Mouse (Mus musculus): ENCODE measurements around the gene Olfr545. TPM values are rescaled to one million over a fixed set of nuclear protein-coding genes. Genes with fewer than 3 reads are reported as not detected.

Olfr545 gene
- polyA plus RNA-seq (2012; rRNA removed), result not detected in 2 replicates

DNA sequence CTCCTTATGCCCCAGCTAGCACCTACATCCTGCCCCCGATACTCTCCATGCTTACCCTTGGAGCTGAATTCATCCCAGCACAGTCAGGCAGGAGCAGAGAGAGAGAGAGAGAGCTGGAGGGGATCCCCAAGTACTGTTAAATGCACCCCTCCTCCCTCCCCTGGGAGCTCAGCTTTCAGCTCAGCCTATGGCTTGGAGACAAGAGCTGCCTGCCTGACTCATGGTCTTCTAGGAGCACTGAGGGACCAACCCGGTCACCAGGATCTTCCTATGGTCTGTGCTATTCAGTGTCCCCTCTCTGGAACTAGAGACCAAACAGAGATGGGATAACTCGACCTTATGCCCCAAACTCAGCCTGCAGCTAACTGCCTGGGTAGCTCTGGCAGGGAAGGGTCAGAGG is at the start of gene Olfr545:
Olfr545 (minus strand) TSS at position 101 of the 400 bp plus-strand sequence.

DNA sequence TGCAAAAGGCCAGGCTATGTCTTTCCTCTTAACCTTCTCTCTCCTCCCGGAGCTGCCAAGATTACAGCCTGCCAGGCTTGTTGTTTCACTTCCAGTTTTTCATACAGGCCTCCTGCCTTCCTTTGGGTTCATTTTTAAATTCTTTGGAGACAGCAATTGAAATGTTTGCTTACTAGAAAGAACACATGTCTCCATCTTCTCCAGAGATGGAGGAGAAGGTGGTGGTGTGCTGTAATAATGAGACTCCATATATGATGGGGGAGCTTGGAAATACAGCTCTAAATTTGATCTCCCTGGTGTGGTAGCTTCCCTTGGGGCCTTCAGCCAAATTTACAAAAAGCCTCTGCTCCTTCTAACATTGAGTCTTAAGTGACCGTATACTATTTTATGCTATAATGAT is 41.2 kb upstream of the Olfr545 start, which contains the start of gene Olfr548-ps1:
Olfr548-ps1 (plus strand) TSS at position 301 of the 400 bp plus-strand sequence.

DNA sequence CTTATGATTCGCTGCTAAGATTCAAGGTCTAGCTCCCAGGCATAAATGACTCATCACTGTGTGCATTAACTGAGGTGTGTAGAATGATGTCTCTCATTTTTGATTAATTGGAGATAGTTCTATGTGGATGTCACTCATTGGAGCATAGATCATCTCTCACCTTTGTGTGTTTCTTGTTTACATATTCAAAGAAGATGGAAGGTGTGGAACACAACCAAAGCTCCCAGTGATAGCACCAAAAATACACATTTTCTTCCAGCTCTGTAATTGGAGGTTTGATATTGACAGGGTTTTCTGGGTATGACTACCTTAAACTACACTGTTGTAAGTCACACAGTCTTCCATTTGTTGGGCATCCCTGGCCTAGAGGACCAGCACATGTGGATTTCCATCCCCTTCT is 35.1 kb upstream of the Olfr545 start, which contains the start of gene Olfr547:
Olfr547 (plus strand) TSS at position 301 of the 400 bp plus-strand sequence.

DNA sequence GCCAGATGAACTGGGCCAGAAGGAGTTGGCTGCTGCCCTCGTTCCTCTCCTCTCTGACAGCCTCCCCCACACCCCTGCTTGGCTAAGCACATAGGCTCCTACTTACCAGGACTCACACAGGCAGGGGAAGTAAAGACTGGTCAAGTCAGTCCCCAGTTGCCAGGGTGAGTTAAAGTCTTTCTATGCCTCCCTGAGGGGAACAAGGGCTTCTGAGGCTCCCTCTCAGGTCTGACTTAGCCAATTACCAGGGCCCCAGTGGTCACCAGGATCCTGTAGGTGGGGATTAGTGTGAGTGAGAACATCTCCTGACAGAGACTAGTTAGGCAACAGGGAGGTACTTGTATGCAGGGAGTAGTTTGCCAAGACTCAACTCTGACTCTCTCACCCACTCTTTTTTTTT is 11.2 kb downstream of the Olfr545 start, which contains the start of gene Olfr544:
Olfr544 (minus strand) TSS at position 153 of the 400 bp plus-strand sequence.

DNA sequence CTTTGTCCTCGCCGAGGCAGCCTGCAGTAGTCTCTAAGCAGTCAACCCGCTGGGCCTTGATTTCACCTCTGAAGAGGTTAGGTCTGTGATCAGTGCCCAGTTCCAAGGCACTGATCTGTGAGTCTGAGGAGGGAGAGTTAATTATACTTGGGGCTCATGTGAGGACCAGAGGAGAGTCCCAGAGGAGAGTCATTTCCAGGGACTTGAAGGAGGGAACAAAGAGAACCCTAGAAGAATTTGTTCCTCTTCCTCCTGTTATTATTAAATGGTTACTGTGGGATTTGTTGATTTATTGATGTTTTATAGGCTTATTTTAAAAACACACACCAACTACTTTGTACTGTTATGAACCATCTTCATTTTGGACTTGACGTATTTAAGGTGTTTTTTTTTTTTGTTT is 17.8 kb downstream of the Olfr545 start, which contains the start of gene Olfr543:
Olfr543 (minus strand) TSS at position 101 of the 400 bp plus-strand sequence.

DNA sequence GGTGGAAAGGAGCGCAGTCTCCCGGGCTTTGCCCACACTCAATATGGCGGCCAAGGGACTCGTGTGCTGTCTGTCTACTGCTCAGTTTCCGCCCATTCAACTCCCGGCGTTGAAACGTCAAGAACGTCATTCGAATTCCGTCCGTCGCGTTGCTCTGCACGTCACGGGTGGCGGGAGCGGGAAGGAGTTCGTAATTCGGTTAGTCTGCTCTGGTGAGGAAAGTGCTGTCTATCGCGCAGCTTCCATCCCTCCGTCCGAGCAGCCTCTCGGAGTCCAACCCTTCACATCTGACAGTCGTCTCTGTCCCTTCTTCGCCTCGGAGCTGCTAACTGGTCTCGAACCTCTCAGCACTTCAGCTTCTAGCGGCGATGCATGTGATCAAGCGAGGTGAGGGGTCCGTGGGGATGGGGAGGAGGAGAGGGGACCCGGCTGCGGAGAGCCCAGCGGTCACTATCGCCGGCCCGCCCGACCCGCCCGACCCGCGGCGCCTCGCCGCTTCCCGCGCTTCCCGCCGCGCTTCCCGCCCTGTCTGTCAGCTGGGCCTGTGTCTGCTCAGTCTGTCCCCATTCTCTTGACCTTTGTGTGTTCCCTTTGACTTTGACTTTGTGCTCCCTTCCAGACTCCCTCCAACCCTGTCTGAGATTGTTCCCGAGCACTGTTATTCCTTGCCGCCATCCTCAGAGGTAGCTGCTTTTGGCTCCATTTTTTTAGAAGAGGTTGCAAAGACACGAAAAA is 57.5 kb downstream of the Olfr545 start, which contains the start of gene Rrm1:
Rrm1 (plus strand) TSS at position 39 of the 735 bp plus-strand sequence.

Other genes starting within 250 kb of the Olfr545 start
- gene Rhog, start 243.5 kb downstream of the Olfr545 start, polyA plus RNA-seq (2012; rRNA removed), result 12.7 and 19.3 TPM in 2 replicates
- gene Stim1, start 231.8 kb downstream of the Olfr545 start, polyA plus RNA-seq (2012; rRNA removed), result 16.5 and 23.0 TPM in 2 replicates
- gene Rrm1, start 57.9 kb downstream of the Olfr545 start, polyA plus RNA-seq (2012; rRNA removed), result 56.1 and 67.0 TPM in 2 replicates
- not detected in 2 replicates for gene Olfr543, start 17.9 kb downstream of the Olfr545 start, polyA plus RNA-seq (2012; rRNA removed)
- gene Olfr544, start 11.3 kb downstream of the Olfr545 start, polyA plus RNA-seq (2012; rRNA removed), result not detected in 2 replicates
- gene Olfr547, start 35.2 kb upstream of the Olfr545 start, polyA plus RNA-seq (2012; rRNA removed), result not detected in 2 replicates
- not detected in 2 replicates for gene Olfr548-ps1, start 41.3 kb upstream of the Olfr545 start, polyA plus RNA-seq (2012; rRNA removed)
- not detected in 2 replicates for gene Olfr549, start 50.3 kb upstream of the Olfr545 start, polyA plus RNA-seq (2012; rRNA removed)
- gene Trim21, start 65.9 kb upstream of the Olfr545 start, polyA plus RNA-seq (2012; rRNA removed), result 2.2 and 3.0 TPM in 2 replicates
- gene Olfr550, start 71.9 kb upstream of the Olfr545 start, polyA plus RNA-seq (2012; rRNA removed), result not detected in 2 replicates
- gene Olfr551, start 92.3 kb upstream of the Olfr545 start, polyA plus RNA-seq (2012; rRNA removed), result not detected in 2 replicates
- 0.01 TPM in 1 of 2 replicates, not detected in the other for gene Olfr552, start 98.2 kb upstream of the Olfr545 start, polyA plus RNA-seq (2012; rRNA removed)
- not detected in 2 replicates for gene Olfr553, start 118.6 kb upstream of the Olfr545 start, polyA plus RNA-seq (2012; rRNA removed)
- gene Olfr554, start 138.9 kb upstream of the Olfr545 start, polyA plus RNA-seq (2012; rRNA removed), result not detected in 2 replicates
- not detected in 2 replicates for gene Olfr555, start 159.2 kb upstream of the Olfr545 start, polyA plus RNA-seq (2012; rRNA removed)
- gene Olfr556, start 165.3 kb upstream of the Olfr545 start, polyA plus RNA-seq (2012; rRNA removed), result not detected in 2 replicates
- gene Trim68, start 187.8 kb upstream of the Olfr545 start, polyA plus RNA-seq (2012; rRNA removed), result 14.8 and 22.7 TPM in 2 replicates
- not detected in 2 replicates for gene Olfr557, start 196.3 kb upstream of the Olfr545 start, polyA plus RNA-seq (2012; rRNA removed)
- gene Olfr558, start 202.6 kb upstream of the Olfr545 start, polyA plus RNA-seq (2012; rRNA removed), result 0.07 and 0.29 TPM in 2 replicates
- gene Olfr33, start 219.5 kb upstream of the Olfr545 start, polyA plus RNA-seq (2012; rRNA removed), result not detected in 2 replicates
- not detected in 2 replicates for gene Olfr559, start 227.9 kb upstream of the Olfr545 start, polyA plus RNA-seq (2012; rRNA removed)